Mouse (Mus musculus) ES-E14 (cell line): ENCODE data around the gene Polr2j.

ENCODE experiments used
- CHD2 ChIP-seq: IDR thresholded peaks from 2 replicates; pipeline ENCODE4 v1.6.1; 2014; ENCODE audit warnings: mild to moderate bottlenecking, low read depth, low read length, inconsistent platforms
- MAFK ChIP-seq: IDR thresholded peaks from 2 replicates; pipeline ENCODE4 v1.6.1; 2014; ENCODE audit warnings: mild to moderate bottlenecking, low read depth, low read length, inconsistent platforms; ENCODE audit not compliant: insufficient read depth
- ZC3H11A ChIP-seq: IDR thresholded peaks from 2 replicates; pipeline ENCODE4 v1.6.1; 2012; ENCODE audit warnings: low read depth, mild to moderate bottlenecking, inconsistent platforms, low read length, borderline replicate concordance
- ZNF384 ChIP-seq: IDR thresholded peaks from 2 replicates; pipeline ENCODE4 v1.6.1; 2012; ENCODE audit warnings: low read depth, low read length, inconsistent platforms

DNA sequence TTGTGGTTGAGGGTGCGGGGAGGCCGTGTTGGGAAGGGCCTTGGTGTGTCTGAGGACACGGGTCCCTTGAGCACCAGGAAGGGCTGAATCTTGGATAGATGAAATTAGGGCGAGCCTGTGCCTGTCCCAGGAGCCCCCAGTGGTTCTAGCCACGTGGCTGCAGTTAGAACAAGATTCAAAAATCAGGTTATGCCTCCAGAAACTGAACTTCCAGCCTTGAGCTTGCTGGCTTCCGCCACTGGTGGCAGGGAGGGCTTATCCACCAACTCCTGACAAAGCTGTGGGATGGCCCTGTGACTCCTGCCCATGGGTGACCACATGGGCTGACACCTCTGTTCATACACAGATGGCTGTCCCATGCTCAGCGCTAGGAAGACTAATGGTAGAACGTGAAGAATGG is 31.3 kb downstream of the Polr2j start:
- TF ChIP-seq MAFK: no peak
- no peak for TF ChIP-seq ZNF384
- no peak for TF ChIP-seq ZC3H11A
- no peak for TF ChIP-seq CHD2
